Mouse (Mus musculus): ENCODE results near the gene Vamp5.

Vamp5 gene

DNA sequence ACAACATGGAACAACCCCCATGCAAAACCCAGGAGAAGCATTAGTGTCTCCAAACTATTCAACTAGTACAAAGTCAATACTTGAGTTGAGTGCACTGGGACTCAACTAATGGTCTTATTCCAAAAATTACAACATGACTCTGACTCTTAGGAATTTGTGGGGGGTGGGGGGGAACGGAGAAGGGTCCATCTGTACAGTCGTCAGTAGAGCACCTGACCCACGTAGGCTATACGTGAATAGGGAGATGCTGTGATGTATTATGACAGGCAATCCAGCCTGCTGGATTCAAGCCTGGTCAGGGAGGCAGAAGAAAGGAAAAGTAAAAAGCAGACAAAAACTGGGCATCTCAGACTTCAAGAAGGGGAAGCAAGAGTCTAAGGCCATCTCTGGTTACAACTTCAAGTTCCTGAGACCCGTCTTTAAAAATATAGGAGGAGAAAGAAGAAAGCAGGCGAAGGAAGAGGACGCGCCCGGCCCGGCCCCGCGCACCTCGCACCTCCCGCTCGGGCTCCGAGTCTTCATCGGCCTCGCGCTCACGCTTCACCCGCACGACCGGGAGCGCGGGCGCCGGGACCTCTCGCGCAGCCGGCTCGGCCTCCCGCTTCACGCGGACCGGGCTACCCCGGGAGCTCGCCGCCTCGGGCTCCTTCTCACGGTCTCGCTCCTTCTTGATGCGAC lies 35.7 kb downstream of the Vamp5 start:
- peak; percentile 83 for DNase-seq

DNA sequence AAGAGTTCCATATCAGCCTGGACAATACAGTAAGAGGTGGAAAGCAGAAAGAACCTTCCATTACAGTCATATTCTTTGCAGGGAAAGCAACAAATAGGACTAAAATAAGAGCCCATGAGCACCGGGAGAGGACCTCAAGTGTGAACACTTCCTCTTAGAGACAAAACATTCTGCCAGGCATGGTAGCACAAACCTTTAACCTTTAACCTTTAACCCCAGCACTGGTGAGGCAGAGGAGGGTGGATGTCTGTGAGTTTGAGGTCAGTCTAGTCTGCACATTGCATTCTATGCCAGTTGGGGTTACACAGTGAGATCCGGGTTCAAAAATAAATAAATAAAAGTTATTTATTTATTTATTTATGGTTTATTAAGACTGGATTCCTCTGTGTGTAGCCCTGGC lies 39.8 kb downstream of the Vamp5 start:
- no peak for DNase-seq

DNA sequence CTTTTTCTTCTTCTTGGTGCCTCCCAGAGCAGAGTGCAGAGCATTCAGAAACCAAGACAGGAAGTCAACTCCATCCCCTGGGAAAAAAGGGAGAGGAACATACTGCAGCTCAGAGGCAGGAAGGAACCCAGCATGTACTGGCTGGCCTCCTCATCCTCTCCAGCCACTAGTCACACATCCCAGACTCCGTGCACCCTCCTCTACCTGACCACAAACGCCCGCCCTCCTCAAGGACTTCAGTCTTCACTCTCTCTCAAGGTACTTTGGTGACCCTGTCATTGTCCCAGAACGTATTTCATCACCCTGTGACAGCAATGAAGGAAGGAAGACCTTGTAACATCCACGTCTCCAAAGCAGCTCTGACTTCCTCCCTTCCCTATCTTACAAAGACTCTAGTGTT lies 47.2 kb downstream of the Vamp5 start:
- peak; percentile 92 for DNase-seq

- no peak for DNase-seq
These were observed 50.1 kb downstream of the Vamp5 start for GRCm38 (mm10) chr6:72330133-72330532.

- no peak for DNase-seq
These were observed 51.2 kb downstream of the Vamp5 start for GRCm38 (mm10) chr6:72329019-72329418.

- no peak for DNase-seq
These were observed 54.0 kb downstream of the Vamp5 start for GRCm38 (mm10) chr6:72326274-72326673.

DNA sequence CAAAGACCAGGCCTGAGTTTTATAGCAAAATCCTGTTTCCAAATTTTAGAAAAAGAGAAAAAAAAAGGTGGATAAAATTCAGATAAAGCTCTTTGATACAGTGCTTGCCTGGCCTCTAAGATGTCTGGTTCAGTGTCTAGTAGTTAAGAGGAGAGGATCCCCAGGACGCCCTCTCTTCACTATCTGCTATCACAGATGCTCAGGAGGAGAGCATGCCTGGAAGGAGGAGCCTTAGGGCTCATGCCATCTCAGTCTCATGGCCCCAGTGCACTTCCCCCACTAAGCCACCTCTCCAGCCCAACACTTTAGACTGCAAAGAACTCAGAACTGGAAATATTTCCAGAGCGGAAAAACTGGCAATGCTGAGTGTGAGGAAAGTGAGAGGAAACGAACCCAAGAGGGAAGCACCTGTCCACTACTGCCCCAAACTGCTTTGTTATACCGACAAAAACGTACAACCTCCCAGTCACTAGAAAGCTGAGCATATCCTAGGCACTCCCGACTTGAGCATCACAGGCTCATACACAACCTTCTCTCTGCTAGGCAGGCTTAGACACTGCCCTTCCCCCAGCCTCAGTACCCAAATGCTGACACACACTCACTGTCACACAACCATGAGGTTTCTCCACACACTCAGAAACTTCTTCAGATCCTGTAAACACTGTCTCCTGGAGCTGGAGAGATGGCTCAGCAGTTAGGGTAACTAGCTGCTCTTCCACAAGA lies 56.3 kb downstream of the Vamp5 start:
- DNase-seq = no peak

GRCm38 (mm10) chr6:72322936-72323335 lies 57.3 kb downstream of the Vamp5 start:
- DNase-seq = no peak

DNA sequence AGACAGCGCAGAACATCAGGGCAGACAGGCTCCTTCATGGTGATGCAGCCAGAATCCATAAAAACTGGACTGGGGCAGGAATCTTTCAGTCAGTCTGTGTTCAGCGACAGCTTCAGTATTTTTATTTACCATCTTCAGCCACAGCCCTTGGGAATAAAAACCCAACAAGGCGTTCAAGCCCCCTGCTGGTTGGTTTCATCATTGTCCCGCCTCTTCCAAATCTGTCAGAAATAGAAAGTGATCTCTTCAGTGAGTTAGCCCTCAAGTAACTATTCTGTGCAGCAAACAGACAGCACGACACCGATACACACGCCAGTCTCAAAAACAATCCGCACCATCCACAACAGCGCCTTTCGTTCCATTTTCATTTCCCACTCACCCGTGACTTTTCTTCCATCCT lies 61.2 kb downstream of the Vamp5 start:
- DNase-seq = no peak
